Mouse (Mus musculus) limb, embryonic 14.5 days (tissue): ENCODE measurements around the gene Slc4a1. TPM values are rescaled to one million over a fixed set of nuclear protein-coding genes. Genes with fewer than 3 reads are reported as not detected.

ENCODE experiments used
- ATAC-seq: fragments of 200-750 bp; cut with Nextera tagmentation; 2 replicates; pipeline ENCODE4 v1.8.0; 2017; ENCODE audit warnings: low read depth, moderate number of reproducible peaks, moderate TSS enrichment; ENCODE audit not compliant: low FRiP score
- DNase-seq: peaks from one replicate; pipeline ENCODE4 v3.0.0-alpha.2; 2015; ENCODE audit warnings: low spot score
- H3K27ac ChIP-seq: fragments of 300-500 bp; sonication (generic); replicated peaks from 2 replicates; pipeline ENCODE4 v1.5.1; 2014; ENCODE audit warnings: low read depth, mild to moderate bottlenecking, low read length, moderate library complexity, mixed read lengths
- H3K27me3 ChIP-seq: fragments of 300-500 bp; sonication (generic); 2 replicates; pipeline ENCODE4 v1.6.1; 2014; ENCODE audit warnings: low read length, mixed read lengths; ENCODE audit not compliant: control insufficient read depth, insufficient read depth
- H3K36me3 ChIP-seq: fragments of 300-500 bp; sonication (generic); 2 replicates; pipeline ENCODE4 v1.6.1; 2014; ENCODE audit warnings: mild to moderate bottlenecking, low read length, moderate library complexity, mixed read lengths; ENCODE audit not compliant: control insufficient read depth, insufficient read depth
- H3K4me1 ChIP-seq: fragments of 300-500 bp; sonication (generic); 2 replicates; pipeline ENCODE4 v1.6.1; 2014; ENCODE audit warnings: antibody characterized with exemption, low read length, mixed read lengths; ENCODE audit not compliant: control insufficient read depth, insufficient read depth
- H3K4me2 ChIP-seq: fragments of 300-500 bp; sonication (generic); replicated peaks from 2 replicates; pipeline ENCODE4 v1.6.1; 2014; ENCODE audit warnings: low read depth, mild to moderate bottlenecking, low read length, moderate library complexity; ENCODE audit not compliant: severe bottlenecking
- H3K4me3 ChIP-seq: fragments of 300-500 bp; sonication (generic); replicated peaks from 2 replicates; pipeline ENCODE4 v1.5.1; 2014; ENCODE audit warnings: low read length
- H3K9ac ChIP-seq: fragments of 300-500 bp; sonication (generic); 2 replicates; pipeline ENCODE4 v1.6.1; 2014; ENCODE audit warnings: mild to moderate bottlenecking, low read depth, low read length, moderate library complexity; ENCODE audit not compliant: severe bottlenecking
- H3K9me3 ChIP-seq: fragments of 300-500 bp; sonication (generic); 2 replicates; pipeline ENCODE4 v1.6.1; 2016; ENCODE audit warnings: low read length; ENCODE audit not compliant: control insufficient read depth
- POLR2A ChIP-seq: fragments of 200-500 bp; IDR thresholded peaks from 2 replicates; pipeline ENCODE4 v1.8.0; 2012; ENCODE audit warnings: inconsistent platforms, mild to moderate bottlenecking, moderate library complexity, borderline replicate concordance; ENCODE audit not compliant: insufficient read depth, insufficient read length; ENCODE audit errors: extremely low read depth
- WGBS: fragments of 180-500 bp; shearing (Covaris S2); extraction: QIAGEN DNeasy Blood & Tissue Kit; methylation state at CpG from one replicate; pipeline ENCODE4 v1.1.7; 2014; 5-methylcytosine and 5-hydroxymethylcytosine counted together
- polyA plus RNA-seq, 2 experiments: library from polyadenylated mRNA; depleted of rRNA in 1 of 2; stranded (reverse) in 1 of 2; unstranded in 1 of 2; fragments of >200 nt; fragmentation: Nextera tagmentation in 1 of 2; extraction: Ambion mirVana in 1 of 2; gene quantifications; 2 replicates each; pipeline versions ENCODE4 v1.2.1 to v1.2.3; 2012 to 2014

Slc4a1 gene
- polyA plus RNA-seq, 2 experiments = 3.5 to 6.6 TPM

GRCm38 (mm10) chr11:102309821-102310617, 56.0 kb downstream of the Slc4a1 start:
- H3K36me3 ChIP-seq = peaks cover 86% of the 10 kb centered on the region
- 87% methylated on average over 22 of the region's 22 CpGs for whole genome bisulfite sequencing
- H3K4me3 ChIP-seq = peak overlapping the region; percentile 31; the same call in 1 of the 2 replicates
- H3K4me1 ChIP-seq = peaks cover 12% of the 10 kb centered on the region
- DNase-seq (no peak), ATAC-seq (no peak)
- no peaks in the 10 kb centered on the region for H3K27me3 ChIP-seq
- H3K27ac ChIP-seq = 0 out of 2 replicates have a peak overlapping the region, but pooled peaks have one; percentile 19
- TF ChIP-seq POLR2A = no peak
- no peaks in the 10 kb centered on the region for H3K9me3 ChIP-seq
- H3K4me2 ChIP-seq = peak overlapping the region; percentile 48
- H3K9ac ChIP-seq = no peak overlapping the region

- Histone ChIP-seq H3K4me2 (peak overlapping the region; percentile 48), H3K27me3 (no peaks in the 10 kb centered on the region), H3K36me3 (peaks cover 75% of the 10 kb centered on the region), H3K9ac (peak overlapping the region; percentile 3; the same call in 1 of the 2 replicates), H3K4me1 (peaks cover 12% of the 10 kb centered on the region), H3K9me3 (no peaks in the 10 kb centered on the region), H3K4me3 (peak overlapping the region; percentile 31), H3K27ac (no peak overlapping the region)
- 0 out of 2 replicates have a peak, but pooled peaks have one; percentile 28 for TF ChIP-seq POLR2A
- WGBS = 0% methylated on average over 26 of the region's 27 CpGs
- ATAC-seq (peak; percentile 91), DNase-seq (peak; percentile 98)
Observed at GRCm38 (mm10) chr11:102308979-102309378, 57.0 kb downstream of the Slc4a1 start.

- no peak overlapping the region for H3K27ac ChIP-seq
- DNase-seq = no peak
- ATAC-seq = no peak
- peaks cover 12% of the 10 kb centered on the region for H3K4me1 ChIP-seq
- no peak overlapping the region for H3K9ac ChIP-seq
- no peaks in the 10 kb centered on the region for H3K9me3 ChIP-seq
- 86% methylated on average over 9 of the region's 9 CpGs for WGBS
- H3K4me3 ChIP-seq = no peak overlapping the region
- no peaks in the 10 kb centered on the region for H3K27me3 ChIP-seq
- peaks cover 66% of the 10 kb centered on the region for H3K36me3 ChIP-seq
- no peak overlapping the region for H3K4me2 ChIP-seq
- TF ChIP-seq POLR2A = no peak
Observed at GRCm38 (mm10) chr11:102308104-102308503, 57.9 kb downstream of the Slc4a1 start.

- H3K27me3 ChIP-seq = no peaks in the 10 kb centered on the region
- WGBS = 49% methylated on average over 3 of the region's 3 CpGs
- H3K4me1 ChIP-seq = peaks cover 8% of the 10 kb centered on the region
- H3K9ac ChIP-seq = no peak overlapping the region
- H3K9me3 ChIP-seq = no peaks in the 10 kb centered on the region
- H3K4me2 ChIP-seq = no peak overlapping the region
- H3K27ac ChIP-seq = no peak overlapping the region
- H3K36me3 ChIP-seq = peaks cover 43% of the 10 kb centered on the region
- DNase-seq (no peak), ATAC-seq (no peak)
- H3K4me3 ChIP-seq = no peak overlapping the region
- TF ChIP-seq POLR2A = no peak
Observed at GRCm38 (mm10) chr11:102305359-102305758, 60.6 kb downstream of the Slc4a1 start.

- Histone ChIP-seq H3K4me1 (no peaks in the 10 kb centered on the region), H3K9me3 (no peaks in the 10 kb centered on the region), H3K4me2 (no peak overlapping the region), H3K27me3 (no peaks in the 10 kb centered on the region), H3K9ac (no peak overlapping the region), H3K27ac (no peak overlapping the region), H3K36me3 (peaks cover 31% of the 10 kb centered on the region), H3K4me3 (no peak overlapping the region)
- ATAC-seq (no peak), DNase-seq (no peak)
- TF ChIP-seq POLR2A = no peak
- WGBS = 55% methylated on average over 2 of the region's 2 CpGs
Observed at GRCm38 (mm10) chr11:102304141-102304540, 61.9 kb downstream of the Slc4a1 start.
